In genomic region chr13:102639651-102640050, GRCm38 (mm10) we compare ENCODE assay signal across 21 mouse cellular contexts.
"Had no signal": no experiment of that assay in that cellular context is flagged by ENCODE, and none has a peak within 500 bp of the region (broad histone marks: within the 10 kb centered on the region; RNA-seq: fewer than 3 reads in every experiment).

No protein-coding gene starts in this region.

- H3K27me3 ChIP-seq: kidney, embryonic 15.5 days; liver, embryonic 15.5 days; midbrain, embryonic 15.5 days; neural tube, embryonic 12.5 days had no signal

- ATAC-seq: inflammation-experienced regulatory T-cells, adult 6 months; midbrain, embryonic 15.5 days had no signal

- H3K4me2 ChIP-seq: kidney, embryonic 15.5 days; liver, embryonic 15.5 days; midbrain, embryonic 12.5 days; midbrain, embryonic 15.5 days; neural tube, embryonic 12.5 days; neural tube, embryonic 15.5 days had no signal

- H3K9ac ChIP-seq: kidney, embryonic 15.5 days; liver, embryonic 15.5 days; midbrain, embryonic 12.5 days; midbrain, embryonic 15.5 days; neural tube, embryonic 12.5 days; neural tube, embryonic 15.5 days had no signal

- H3K36me3 ChIP-seq: kidney, embryonic 15.5 days; liver, embryonic 15.5 days; midbrain, embryonic 12.5 days; midbrain, embryonic 15.5 days; neural tube, embryonic 12.5 days; neural tube, embryonic 15.5 days had no signal

- H3K4me3 ChIP-seq: kidney, embryonic 15.5 days; layer of hippocampus, adult 2 months; liver, embryonic 15.5 days; midbrain, embryonic 12.5 days; midbrain, embryonic 15.5 days; neural tube, embryonic 12.5 days; neural tube, embryonic 15.5 days had no signal

- DNase-seq: kidney, adult 11 months; kidney, adult 8-10 months; kidney, postnatal 25 days; layer of hippocampus, adult 9-11 months; lung, postnatal 10 days; right cerebral cortex, adult 18-20 months; right cerebral cortex, postnatal 14 days; right cerebral cortex, postnatal 4 days; thymus, adult 2 months; thymus, postnatal 14 days; thymus, postnatal 4 days had no signal

- H3K9me3 ChIP-seq: kidney, embryonic 15.5 days; liver, embryonic 15.5 days; midbrain, embryonic 15.5 days; neural tube, embryonic 12.5 days; neural tube, embryonic 15.5 days had no signal

- H3K27ac ChIP-seq: kidney, embryonic 15.5 days; layer of hippocampus, adult 2 months; liver, embryonic 15.5 days; macrophage; midbrain, embryonic 12.5 days; midbrain, embryonic 15.5 days; neural tube, embryonic 12.5 days; neural tube, embryonic 15.5 days; stomach, postnatal 0 days had no signal

- H3K4me1 ChIP-seq: liver, embryonic 15.5 days had no signal
